Mouse (Mus musculus) thymus, postnatal 0 days (tissue): ENCODE measurements at regions not wholly inside any gene's neighbourhood (a gene's known extent, or its start where the extent isn't known, plus 50 kb on each side); places are given as distances from the start of the nearest gene placed in this dataset.

Experiments
- DNase-seq: peaks from one replicate; pipeline ENCODE4 v3.0.0-alpha.2; 2015; ENCODE audit warnings: low spot score

GRCm38 (mm10) chr17:85932360-85933132, 212.4 kb downstream of the Srbd1 start:
- no peak for DNase-seq

GRCm38 (mm10) chr17:85931955-85932354, 213.0 kb downstream of the Srbd1 start:
- no peak for DNase-seq

- no peak for DNase-seq
Observed at GRCm38 (mm10) chr17:85930789-85931188, 214.2 kb downstream of the Srbd1 start.

- DNase-seq = no peak
Observed at GRCm38 (mm10) chr17:85930331-85930730, 214.6 kb downstream of the Srbd1 start.

GRCm38 (mm10) chr17:85929699-85930286, 215.2 kb downstream of the Srbd1 start:
- DNase-seq = no peak

GRCm38 (mm10) chr17:85928543-85928942, 216.4 kb downstream of the Srbd1 start:
- no peak for DNase-seq

GRCm38 (mm10) chr17:85927261-85927660, 217.7 kb downstream of the Srbd1 start:
- no peak for DNase-seq

GRCm38 (mm10) chr17:85926044-85926443, 218.9 kb downstream of the Srbd1 start:
- DNase-seq = no peak

GRCm38 (mm10) chr17:85921219-85921673, 223.7 kb downstream of the Srbd1 start:
- no peak for DNase-seq

- no peak for DNase-seq
Observed at GRCm38 (mm10) chr17:85919868-85920267, 225.1 kb downstream of the Srbd1 start.

- no peak for DNase-seq
Observed at GRCm38 (mm10) chr17:85915870-85916269, 227.8 kb upstream of the Six2 start.

- DNase-seq = no peak
Observed at GRCm38 (mm10) chr17:85914062-85914461, 226.0 kb upstream of the Six2 start.

- DNase-seq = no peak
Observed at GRCm38 (mm10) chr17:85908709-85909108, 220.6 kb upstream of the Six2 start.

- DNase-seq = no peak
Observed at GRCm38 (mm10) chr17:85906597-85907187, 218.6 kb upstream of the Six2 start.

GRCm38 (mm10) chr17:85902575-85902974, 214.5 kb upstream of the Six2 start:
- DNase-seq = no peak

GRCm38 (mm10) chr17:85899096-85899495, 211.0 kb upstream of the Six2 start:
- DNase-seq = no peak

GRCm38 (mm10) chr17:85895978-85896377, 207.9 kb upstream of the Six2 start:
- no peak for DNase-seq

GRCm38 (mm10) chr17:85891243-85891642, 203.2 kb upstream of the Six2 start:
- no peak for DNase-seq

GRCm38 (mm10) chr17:85889746-85890532, 201.9 kb upstream of the Six2 start:
- no peak for DNase-seq

GRCm38 (mm10) chr17:85888568-85889398, 200.7 kb upstream of the Six2 start:
- DNase-seq = no peak

- DNase-seq = no peak
Observed at GRCm38 (mm10) chr17:85886675-85887074, 198.6 kb upstream of the Six2 start.
